Mouse (Mus musculus) layer of hippocampus, adult 18-20 months (tissue): ENCODE results near the gene Btf3. TPM values are rescaled to one million over a fixed set of nuclear protein-coding genes. Genes with fewer than 3 reads are reported as not detected.
A peak's percentile ranks its signal among the peaks of the same experiment; 100 is the strongest.

Experiments used
- DNase-seq, 2 experiments: peaks; one replicate each; pipeline ENCODE4 v3.0.0; 2022; ENCODE audit warnings: low spot score in 2 of 2
- total RNA-seq, 2 experiments: library from RNA; stranded (reverse); gene quantifications; 2 replicates each; pipeline ENCODE4 v1.2.3; 2021

Gene Btf3
- total RNA-seq, 2 experiments from 2014 or later: 198 to 207 TPM

DNA sequence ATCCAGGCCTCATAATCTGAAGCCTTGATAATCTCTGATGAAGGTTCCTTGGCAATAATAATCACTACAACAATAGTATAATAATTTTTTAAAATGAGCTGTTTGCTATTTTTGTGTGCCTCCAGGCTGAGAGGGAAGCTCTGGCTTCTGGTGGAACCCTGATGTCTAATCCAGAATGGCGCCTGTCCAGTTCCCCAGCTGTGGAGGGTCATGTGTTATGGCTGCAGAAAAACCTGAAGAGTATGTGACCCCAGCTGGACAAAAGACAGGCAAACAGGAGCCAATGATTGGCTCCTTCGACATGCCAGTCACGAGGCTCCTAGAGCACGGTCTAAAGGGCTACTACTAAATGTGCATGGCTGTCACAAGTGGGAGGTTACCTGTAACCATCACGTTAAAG is 23.7 kb upstream of the Btf3 start:
- no peak for DNase-seq

DNA sequence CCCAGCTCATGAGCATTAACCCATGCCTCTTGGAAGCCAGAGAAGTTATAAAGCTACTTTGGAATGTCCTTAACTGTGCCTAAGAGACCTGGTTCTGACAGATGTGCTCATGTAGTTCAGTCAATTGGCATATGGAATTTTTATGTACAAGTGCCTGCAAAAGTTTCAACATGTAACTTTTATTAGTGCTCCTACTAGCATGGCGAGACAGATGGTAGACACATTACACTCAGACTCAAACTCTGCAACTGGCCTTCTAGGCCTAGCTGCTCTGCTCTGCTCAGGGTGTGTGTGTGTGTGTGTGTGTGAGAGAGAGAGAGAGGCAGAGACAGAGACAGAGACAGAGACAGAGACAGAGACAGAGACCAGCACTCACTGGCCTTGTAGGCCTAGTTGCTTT is 19.4 kb upstream of the Btf3 start:
- DNase-seq: no peak

DNA sequence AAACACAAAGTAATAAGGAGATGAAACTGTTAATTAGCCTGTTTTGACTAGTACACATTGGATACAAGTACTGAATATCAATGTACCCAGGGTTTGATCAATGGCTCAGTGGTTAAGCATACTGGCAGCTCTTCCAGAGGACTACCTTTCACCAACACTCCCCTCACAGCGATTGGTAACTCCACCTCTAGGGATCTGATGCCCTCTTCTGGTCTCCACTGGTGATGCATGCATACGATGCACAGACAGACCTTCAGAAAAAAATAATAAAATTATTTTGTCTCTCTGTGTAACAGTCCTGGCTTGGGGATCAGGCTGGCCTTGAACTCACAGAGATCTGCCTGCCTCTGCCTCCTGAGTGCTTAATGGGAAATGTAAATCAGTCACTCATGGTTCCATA is 15.3 kb upstream of the Btf3 start:
- peak in 1 of 2 experiments; percentile 61 for DNase-seq

DNA sequence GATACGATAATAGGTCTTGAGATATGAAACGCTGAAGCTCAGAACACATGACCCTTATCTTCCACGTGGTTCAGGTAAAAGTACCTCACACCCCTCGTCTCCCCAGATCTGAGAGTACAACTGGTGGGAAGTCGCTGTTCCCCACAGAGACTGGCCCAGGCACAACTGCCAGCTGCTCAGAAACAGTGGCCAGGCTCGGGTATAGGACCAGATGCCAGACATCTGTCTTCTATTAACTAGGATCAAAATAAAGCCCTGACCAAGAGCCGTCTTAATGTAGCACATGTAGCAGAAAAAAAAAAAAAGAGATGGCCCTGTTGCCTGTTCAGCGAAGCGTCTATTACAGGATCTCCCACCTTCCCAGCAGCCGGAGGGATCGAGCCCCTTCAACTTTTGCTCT is 8.2 kb upstream of the Btf3 start:
- no peak for DNase-seq

DNA sequence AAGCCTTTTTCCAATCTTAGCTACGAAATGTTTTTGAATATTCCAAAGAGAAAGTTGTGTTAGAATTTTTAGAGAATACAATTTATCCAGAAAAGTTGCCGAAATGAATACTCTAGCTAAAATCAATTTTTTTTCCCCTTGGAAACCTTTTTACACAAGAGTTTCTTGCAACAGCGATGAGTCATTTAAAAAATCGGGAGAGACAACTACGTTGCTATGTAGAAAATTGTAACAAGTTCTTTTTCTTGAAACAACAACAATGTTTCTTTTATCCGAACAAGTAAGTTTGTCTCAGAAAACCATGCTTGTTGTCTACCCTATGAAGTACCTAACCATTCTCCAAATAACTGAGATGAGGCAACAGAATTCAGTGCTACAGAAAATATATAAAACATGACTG is 1.1 kb upstream of the Btf3 start:
- no peak for DNase-seq

DNA sequence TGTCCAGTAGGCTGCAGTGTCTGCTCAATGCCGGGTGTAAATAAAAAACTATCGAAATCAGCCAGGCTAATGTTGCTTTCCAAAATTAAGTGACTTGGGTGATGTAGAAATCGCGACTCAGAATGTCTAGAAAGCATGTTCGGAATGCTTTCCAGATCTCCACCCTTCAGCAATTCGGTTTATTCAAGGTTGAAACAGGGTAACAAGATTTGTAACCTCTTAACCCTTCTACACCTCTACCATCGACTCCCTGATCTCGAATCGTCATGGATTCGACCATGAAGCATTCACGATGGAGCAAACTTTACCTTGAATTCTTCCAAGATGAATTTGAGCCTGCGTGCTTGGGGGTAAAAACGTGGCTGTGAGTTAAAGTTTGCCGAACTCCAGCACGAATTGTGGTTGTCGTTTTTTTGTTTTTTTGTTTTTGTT is 456 bp upstream of the Btf3 start:
- DNase-seq: no peak

DNA sequence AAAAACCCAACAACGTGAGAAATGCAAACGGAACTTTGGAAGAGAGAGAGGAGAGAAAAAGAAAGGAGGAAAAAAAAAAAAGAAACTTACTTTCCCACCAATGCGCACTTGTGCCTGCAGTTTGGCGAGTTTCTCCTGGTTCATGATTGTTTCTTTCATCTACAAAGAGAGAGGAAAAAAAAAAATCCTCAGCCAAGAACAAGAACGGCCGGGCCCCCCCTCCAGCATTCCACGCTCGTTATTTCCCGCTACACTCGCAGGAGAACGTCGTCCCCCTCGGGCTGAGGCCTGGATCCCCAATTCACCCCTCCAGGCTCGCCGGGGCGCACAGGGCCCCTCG is 696 bp downstream of the Btf3 start:
- DNase-seq: no peak

DNA sequence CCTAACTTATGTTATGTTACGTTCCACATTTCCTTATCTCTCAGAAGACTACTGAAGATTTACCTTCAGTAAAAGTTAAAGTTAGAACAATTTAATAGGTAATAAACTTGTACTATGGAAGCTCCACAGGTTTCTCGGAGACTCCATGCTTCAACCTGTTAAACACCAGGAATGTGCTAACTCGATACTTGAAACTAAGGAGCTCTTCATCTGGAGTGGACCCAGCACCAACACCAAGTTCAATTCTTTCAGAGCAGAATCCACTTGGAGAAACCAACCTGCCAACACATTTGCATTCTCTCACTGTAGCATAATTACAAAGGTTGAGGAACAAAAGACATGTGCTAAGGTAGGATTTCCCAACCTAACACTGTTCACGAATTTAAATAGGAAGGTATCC is 1.7 kb downstream of the Btf3 start:
- DNase-seq: no peak

DNA sequence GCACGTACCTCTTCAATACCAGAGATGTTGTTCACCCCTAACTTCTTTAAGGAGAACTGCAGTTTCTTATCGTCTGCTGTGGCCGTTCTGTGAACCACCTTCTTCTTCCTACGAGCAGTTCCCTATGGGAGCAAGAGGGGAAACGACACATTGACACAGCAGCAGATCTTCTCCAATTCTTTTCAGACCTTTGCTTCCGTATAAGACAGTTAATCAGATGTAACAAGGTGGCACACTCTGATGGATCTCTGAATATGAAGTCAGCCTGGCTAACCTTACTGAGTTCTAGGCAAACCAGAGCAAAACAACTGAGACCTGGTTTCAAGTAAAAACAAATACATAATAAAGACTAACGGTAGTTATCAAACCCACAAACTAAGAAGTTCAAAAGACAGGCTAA is 3.2 kb downstream of the Btf3 start:
- no peak for DNase-seq

DNA sequence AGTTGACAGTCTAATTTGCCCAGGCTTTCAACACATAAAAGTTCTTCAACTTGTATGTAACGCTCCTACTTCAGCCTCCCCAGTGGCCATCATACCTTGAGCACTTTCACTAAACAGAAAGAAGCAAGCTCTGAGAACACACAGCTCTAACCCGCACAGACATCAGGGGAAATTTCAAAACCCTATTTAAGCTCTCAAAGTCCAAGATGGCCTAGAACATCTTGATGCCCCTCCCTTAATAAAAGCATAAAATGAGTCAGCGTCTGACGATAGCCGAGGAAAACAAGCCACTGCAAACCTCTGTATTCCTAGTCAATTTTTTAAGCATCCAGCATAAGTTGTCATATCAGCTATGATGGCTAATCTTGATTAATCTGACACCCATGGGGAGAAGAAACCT is 5.2 kb downstream of the Btf3 start:
- DNase-seq: no peak

DNA sequence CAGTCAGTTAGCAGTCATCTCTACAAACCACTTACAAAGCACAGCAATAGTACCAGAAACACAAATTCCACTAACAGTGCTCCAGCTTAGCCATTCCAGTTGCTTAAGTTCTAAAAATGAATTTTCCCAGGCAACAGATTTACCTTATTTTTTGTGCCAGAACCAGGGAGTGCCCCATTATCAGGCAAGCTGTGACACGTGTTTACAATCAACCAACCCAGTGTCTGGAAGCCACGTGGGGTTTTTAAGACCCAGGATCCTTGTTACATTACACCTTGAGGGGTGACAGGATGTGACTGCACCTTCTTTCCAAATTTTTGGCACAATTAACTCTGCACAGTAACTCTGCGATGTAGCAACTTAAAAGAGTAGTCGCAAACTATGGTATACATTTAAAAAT is 8.1 kb downstream of the Btf3 start:
- no peak for DNase-seq

DNA sequence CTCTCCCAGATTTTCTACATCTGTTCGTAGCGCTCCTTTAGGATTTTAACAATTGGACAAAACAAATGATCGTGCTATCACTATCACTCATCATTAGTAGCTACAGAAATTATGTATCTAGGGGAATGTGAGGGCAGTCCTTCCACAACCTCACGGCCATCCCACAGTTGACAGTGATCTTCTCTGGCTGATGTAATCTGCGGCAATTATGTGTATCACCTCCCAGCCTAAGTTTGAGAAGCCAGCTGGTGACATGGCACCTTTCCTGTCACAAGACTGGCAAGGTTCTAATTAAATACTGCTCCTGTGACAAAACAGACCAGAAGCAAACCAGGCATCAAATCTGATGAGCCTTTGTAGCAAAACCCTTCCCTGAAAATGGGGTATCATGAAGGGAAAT is 8.8 kb downstream of the Btf3 start:
- DNase-seq: no peak

DNA sequence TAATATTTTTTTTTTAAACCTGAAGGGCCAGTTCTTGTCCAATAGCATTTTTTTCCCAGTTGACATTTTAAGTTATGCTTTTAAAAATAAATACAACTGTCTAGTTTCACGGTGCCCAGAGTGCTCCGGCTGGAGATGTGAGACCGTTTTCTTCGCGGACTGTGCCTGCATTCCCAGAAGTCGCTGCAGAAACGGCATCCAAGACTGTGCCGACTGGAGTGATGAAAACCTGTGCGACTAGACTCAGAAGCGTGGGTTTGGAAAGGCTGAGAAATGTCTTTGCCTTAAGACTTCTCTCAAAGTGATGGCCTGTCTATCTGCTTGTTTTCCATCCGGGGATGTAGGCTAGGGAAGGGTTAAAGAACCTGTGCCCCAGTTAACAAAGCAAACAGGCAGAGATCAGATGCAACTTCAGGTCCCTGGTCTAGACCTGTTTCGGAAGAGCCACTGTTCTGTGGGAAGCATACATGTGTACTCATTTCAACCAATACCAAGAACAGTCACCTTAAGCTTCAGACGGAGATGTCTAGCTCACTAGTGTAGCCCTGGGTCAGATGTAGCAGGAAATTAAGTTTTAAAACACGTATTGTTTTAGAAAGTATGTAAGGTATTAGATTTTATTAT is 9.8 kb downstream of the Btf3 start:
- DNase-seq: no peak

DNA sequence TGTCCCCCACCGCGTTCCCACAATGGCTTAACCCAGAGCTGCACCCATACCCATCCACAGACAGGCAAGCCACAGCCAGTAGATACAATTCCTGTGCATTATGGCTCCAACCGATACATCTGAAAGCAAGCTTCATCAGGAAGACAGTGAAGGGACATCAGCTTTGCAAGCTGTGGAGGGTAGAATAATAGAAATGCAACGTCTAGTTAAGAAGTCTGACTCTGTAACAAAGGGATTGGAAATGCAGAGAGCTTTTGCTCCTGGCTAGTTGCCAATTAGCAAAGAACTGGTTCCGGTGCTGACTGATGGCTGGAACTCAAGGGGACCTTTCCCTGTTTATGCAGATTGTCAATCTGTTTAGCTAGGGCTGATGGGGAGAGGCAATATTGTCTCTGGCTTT is 10.4 kb downstream of the Btf3 start:
- no peak for DNase-seq

DNA sequence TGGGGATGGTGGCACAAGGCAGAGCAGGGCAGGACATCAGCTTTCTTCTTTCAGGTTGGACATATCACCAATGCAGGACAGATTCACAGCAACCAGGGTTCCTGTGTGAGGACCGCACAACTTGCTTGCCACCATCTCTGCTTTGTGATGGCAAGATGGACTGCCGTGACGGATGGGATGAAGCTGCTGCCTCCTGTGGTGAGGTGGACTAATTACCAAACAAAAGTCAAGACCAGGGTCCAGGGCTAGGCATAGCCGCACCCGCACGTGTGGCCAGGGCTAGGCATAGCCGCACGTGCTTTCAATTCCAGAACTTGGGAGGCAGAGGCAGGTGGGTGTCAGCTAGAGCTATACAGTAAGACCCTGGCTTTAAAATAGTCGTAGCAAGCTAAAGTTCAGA is 11.5 kb downstream of the Btf3 start:
- DNase-seq: no peak

DNA sequence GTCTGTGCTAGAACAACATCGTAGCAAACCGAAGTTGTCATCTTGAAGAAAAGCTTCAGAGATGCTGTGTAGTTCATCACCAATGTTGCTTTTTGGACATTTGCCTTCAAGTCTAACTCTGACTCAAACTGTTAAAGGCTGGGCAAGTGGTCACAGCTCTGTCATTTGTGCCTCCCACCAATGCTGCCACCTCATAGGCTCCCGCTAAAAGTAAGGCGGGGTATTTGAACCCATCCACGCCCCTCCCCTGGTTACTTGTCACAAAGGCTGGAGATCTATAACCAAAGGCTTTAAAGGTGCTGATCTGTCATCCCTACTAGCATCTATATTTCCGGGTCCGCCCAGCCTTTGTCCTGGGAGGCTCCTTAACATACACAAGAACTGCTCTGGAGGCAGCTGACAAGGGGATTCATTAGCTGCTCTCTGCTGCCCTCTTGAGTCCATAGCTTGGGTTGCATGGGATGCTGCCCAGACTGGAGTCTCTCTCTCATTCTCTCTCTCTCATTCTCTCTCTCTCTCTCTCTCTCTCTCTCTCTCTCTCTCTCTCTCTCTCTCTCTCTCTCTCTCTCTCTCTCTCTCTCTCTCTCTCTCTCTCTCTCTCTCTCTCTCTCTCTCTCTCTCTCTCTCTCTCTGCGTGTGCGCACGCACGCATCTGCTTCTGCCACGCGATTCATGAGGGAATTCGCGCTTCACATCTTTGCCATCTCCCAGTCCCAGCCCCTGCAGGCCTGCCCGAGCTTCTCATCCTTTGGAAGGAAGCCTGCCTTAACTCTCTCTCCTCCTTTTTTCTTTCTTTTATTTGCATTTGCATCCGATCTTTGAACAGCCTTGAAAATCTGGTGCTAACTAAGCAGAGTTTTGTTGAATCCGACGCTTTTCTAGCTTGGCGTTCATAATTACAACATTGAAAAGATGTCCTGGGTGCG is 17.7 kb downstream of the Btf3 start:
- DNase-seq: peak; percentile 71 to 91

DNA sequence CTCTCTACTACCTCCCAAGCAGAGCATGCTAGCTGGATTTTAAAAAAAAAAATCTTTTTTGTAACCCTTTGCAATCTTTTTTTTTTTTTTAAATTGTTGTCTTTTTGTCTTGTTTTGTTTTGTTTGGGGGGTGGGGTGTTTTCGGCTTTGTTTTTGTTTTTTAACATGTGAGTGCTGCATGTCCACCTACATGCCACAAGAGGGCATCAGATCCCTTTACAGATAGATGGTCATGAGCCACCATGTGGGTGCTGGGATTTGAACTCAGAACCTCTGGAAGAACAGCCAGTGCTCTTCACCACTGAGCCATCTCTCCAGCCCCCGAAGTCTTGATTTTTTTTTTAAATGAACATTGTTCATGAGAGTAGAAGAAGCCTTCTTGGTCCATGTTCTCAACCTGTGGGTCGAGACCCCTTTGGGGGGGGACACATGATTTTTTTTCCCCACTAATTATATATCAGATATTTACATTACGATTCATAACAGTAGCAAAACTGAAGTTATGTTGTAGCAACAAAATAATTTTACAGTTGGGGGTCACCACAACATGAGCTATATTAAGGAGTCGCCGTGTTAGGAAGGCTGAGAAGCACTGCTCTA is 18.8 kb downstream of the Btf3 start:
- no peak for DNase-seq

DNA sequence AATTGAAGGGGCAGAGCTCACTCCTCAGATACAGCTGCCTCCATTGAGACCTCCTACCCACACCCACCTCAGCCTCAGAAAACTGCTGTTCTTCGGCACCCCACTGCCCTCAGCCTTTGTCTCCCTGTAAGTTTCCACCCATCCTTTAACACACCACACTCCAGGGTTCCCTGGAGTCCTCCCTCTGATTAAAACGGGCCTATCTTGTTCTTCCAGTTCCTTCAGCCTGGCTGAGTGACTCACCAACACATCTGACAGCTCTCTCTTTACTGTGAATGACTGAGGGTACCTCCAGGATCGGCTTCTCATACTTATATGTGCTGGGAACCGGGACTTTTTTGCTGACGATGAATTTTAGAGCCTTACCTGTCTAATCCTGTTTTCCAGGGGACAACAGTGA is 20.7 kb downstream of the Btf3 start:
- no peak for DNase-seq

DNA sequence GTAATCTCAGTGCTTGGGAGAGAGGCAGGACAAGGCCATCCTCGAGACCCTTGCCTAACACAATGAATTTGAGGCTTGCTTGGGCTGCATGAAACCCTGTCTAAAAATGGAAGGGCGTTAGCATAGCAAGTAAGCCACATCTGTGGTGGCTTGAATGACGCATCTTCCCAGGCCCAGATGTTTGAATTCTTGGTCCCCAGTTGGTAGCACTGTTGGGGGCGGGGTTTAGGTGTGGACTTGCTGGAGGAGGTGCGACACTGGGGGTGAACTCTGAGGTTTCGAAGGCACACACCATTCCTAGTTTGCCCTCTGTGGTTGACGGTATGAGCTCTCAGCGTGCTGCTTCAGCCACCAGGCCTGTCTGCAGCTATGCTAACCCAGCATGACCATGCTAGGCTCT is 25.1 kb downstream of the Btf3 start:
- DNase-seq: no peak

DNA sequence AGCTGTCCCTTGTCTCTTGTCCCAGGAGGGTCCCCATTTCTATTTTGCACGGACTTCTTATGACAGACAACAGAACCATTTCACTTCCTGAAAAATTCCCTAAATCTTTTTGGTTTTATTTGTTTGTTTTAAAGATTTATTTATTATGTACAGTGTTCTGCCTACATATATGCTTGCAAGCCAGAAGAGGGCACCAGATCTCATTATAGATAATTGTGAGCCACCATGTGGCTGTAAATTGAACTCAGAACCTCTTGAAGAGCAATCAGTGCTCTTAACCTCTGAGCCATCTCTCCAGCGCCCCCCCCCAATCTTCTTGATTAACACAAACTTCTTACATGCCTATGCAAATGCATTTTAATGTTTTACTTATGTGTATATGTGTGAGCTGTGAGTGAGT is 26.1 kb downstream of the Btf3 start:
- DNase-seq: no peak

DNA sequence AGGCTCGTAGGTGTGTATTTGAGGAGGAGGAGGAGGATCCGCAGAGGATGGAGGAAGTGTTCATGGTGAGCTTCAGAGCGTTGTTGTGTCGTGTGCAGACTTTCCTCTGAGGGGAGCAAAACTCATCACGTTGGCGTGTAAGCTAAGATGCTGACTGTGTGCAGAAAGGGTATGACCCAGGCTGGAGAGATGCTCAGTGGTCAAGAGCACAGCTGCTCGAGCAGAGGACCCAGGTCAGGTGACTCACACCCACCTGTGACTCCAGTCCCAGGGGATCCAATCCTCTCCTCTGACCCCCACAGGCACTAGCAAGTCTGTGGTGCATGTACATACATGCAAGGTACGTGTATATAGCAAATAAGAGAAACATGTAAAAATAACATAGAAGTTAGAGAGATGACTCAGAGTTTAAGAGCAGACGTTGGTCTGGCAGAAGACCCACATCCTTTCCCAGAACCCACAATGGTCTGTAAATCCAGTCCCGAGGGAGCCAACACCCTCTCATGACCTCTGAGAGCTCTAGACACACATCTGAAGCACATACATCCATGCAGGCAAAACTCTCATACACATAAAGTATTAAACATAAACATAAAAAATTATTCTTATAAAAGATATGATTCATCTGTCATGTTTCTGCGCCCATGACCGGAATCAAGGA is 35.7 kb downstream of the Btf3 start:
- DNase-seq: no peak

DNA sequence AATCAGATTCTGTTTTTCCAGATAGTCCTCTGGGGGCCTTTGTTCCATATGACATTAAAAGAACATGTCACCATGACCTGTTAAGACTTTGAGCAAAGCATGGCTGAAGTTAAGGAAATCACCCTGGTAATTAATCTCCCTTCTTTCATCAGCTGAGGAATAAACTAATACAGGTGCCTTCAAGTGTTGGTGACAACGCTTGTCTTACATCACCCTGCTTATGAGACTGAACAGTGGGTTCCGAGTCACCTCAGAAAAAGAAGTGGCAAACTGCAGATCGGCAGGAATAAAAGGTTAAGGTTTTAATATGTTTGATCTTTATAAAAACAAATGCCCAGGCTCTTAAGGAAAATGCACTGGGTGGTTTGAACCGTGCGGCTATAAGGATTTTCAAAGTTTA is 37.1 kb downstream of the Btf3 start, which contains the start of gene Gm21976:
TSS of gene Gm21976 (plus strand) at position 202 of the 400 bp plus-strand sequence.
- DNase-seq: no peak
